Mouse (Mus musculus) lung, adult 2 months (tissue): ENCODE data around the gene Vapb.

Experiments
- CTCF ChIP-seq: fragments of 200-500 bp; IDR thresholded peaks from 2 replicates; pipeline ENCODE4 v1.5.1; 2011; ENCODE audit warnings: mild to moderate bottlenecking, low read length, control low read depth; ENCODE audit not compliant: insufficient read depth
- POLR2A ChIP-seq: fragments of 200-500 bp; IDR thresholded peaks from 2 replicates; pipeline ENCODE4 v1.6.1; 2011; ENCODE audit warnings: low read depth, mild to moderate bottlenecking, control low read depth, low read length, borderline replicate concordance; ENCODE audit errors: extremely low read depth

GRCm38 (mm10) chr2:173692693-173693092, 44.6 kb upstream of the Vapb start:
- TF ChIP-seq POLR2A (no peak), CTCF (no peak)
